Mouse (Mus musculus) C2C12 (cell line): ENCODE data around the gene Pex13. TPM values are rescaled to one million over a fixed set of nuclear protein-coding genes. Genes with fewer than 3 reads are reported as not detected.
"Not testable (repeated sequence)": the region's sequence is repeated elsewhere in the genome, so short reads cannot be mapped to it uniquely, and the experiment has no call there.

Source experiments
- H3K27me3 ChIP-seq: one replicate; pipeline ENCODE4 v1.6.1; 2011; ENCODE audit not compliant: control insufficient read depth, insufficient read depth, insufficient read length
- H3K36me3 ChIP-seq: one replicate; pipeline ENCODE4 v1.6.1; 2011; ENCODE audit not compliant: control insufficient read depth, insufficient read depth
- H3K4me3 ChIP-seq: one replicate; pipeline ENCODE4 v1.5.1; 2011; ENCODE audit warnings: mild to moderate bottlenecking, control low read depth; ENCODE audit not compliant: poor library complexity, insufficient read depth, severe bottlenecking
- H3K79me2 ChIP-seq: one replicate; pipeline ENCODE4 v1.6.1; 2011; ENCODE audit not compliant: control insufficient read depth, insufficient read depth
- H3K79me3 ChIP-seq: one replicate; pipeline ENCODE4 v1.6.1; 2011; ENCODE audit warnings: low read depth, control low read depth
- H3ac ChIP-seq: one replicate; pipeline ENCODE3; 2011; ENCODE audit warnings: low read depth; ENCODE audit not compliant: control insufficient read depth, insufficient read length
- CEBPB ChIP-seq: IDR thresholded peaks from one replicate; pipeline ENCODE4 v1.6.1; 2011; ENCODE audit warnings: low read depth, mild to moderate bottlenecking, control low read depth, moderate library complexity
- CTCF ChIP-seq: IDR thresholded peaks from one replicate; pipeline ENCODE4 v1.5.1; 2011; ENCODE audit not compliant: control insufficient read depth, insufficient read depth, insufficient read length
- FOSL1 ChIP-seq: IDR thresholded peaks from one replicate; pipeline ENCODE4 v1.8.0; 2011; ENCODE audit warnings: mild to moderate bottlenecking, low read length; ENCODE audit not compliant: poor library complexity, insufficient read depth, severe bottlenecking
- MAX ChIP-seq: IDR thresholded peaks from one replicate; pipeline ENCODE4 v1.6.1; 2011; ENCODE audit warnings: mild to moderate bottlenecking, control low read depth
- MYOD1 ChIP-seq: IDR thresholded peaks from one replicate; pipeline ENCODE4 v1.6.1; 2011; ENCODE audit warnings: low read depth; ENCODE audit not compliant: control insufficient read depth, insufficient read length
- MYOG ChIP-seq: IDR thresholded peaks from one replicate; pipeline ENCODE4 v1.6.1; 2011; ENCODE audit not compliant: control insufficient read depth, insufficient read length; ENCODE audit errors: extremely low read depth
- USF1 ChIP-seq: IDR thresholded peaks from one replicate; pipeline ENCODE4 v1.6.1; 2011; ENCODE audit warnings: low read depth, mild to moderate bottlenecking, control low read depth, moderate library complexity
- polyA plus RNA-seq: library from polyadenylated mRNA; unstranded; fragments of >200 nt; fragmentation: generic; extraction: Trizol; gene quantifications from one replicate; pipeline ENCODE4 v1.2.1, GENCODE M21; 2012; ENCODE audit warnings: missing spikeins

The Pex13 gene
- polyA plus RNA-seq, 1 experiment, result 5.6 TPM

DNA sequence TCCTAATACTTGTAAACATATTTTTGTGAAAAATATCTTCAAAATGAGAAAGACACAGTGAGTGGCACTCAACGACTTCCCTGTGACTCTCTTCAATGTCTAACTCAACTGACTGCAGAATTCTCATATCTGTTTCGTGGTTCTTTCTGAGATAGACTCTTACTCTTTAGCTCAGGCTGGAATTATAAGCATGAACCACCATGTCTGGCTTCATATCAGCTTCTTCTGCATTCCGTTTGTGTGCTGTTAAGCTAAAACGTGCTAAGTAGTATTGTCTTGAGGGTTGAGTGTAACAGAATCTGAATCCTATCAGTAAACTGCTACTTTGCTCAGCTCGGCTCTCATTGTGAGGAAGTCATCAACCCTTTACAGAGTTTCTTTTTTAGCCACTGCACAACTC is 46.8 kb downstream of the Pex13 start:
- TF ChIP-seq MYOD1 (no peak), MYOG (no peak), CTCF (no peak), CEBPB (no peak), USF1 (no peak), MAX (no peak), FOSL1 (no peak)

GRCm38 (mm10) chr11:23614546-23614945 is 51.2 kb downstream of the Pex13 start:
- Histone ChIP-seq H3K4me3 (no peak overlapping the region), H3ac (no peak overlapping the region), H3K79me2 (no peaks in the 10 kb centered on the region), H3K27me3 (no peaks in the 10 kb centered on the region), H3K36me3 (peaks cover 55% of the 10 kb centered on the region), H3K79me3 (no peaks in the 10 kb centered on the region)
- no peak for TF ChIP-seq CEBPB
- TF ChIP-seq MYOG, result no peak
- no peak for TF ChIP-seq FOSL1
- TF ChIP-seq MYOD1, result no peak

More for the DNA sequence above, 46.8 kb downstream of the Pex13 start:
- H3K79me3 ChIP-seq, result no peaks in the 10 kb centered on the region
- H3ac ChIP-seq, result no peak overlapping the region
- no peak overlapping the region for H3K4me3 ChIP-seq
- H3K27me3 ChIP-seq, result no peaks in the 10 kb centered on the region
- H3K36me3 ChIP-seq, result peaks cover 48% of the 10 kb centered on the region
- H3K79me2 ChIP-seq, result no peaks in the 10 kb centered on the region

- not testable (repeated sequence) for H3K79me3 ChIP-seq, H3ac ChIP-seq, H3K27me3 ChIP-seq, H3K4me3 ChIP-seq, H3K79me2 ChIP-seq
- H3K36me3 ChIP-seq, result peaks cover 43% of the 10 kb centered on the region
Observed at GRCm38 (mm10) chr11:23607291-23607690, 58.5 kb downstream of the Pex13 start.

Other genes with a start within 250 kb of the Pex13 start
- gene Ahsa2, start 167.9 kb downstream of the Pex13 start, polyA plus RNA-seq, result 52.8 TPM
- 1.9 TPM for gene 1700093K21Rik, start 144.8 kb downstream of the Pex13 start, polyA plus RNA-seq
- 3.0 TPM for gene 0610010F05Rik, start 32.3 kb downstream of the Pex13 start, polyA plus RNA-seq
- gene Pus10, start 285 bp downstream of the Pex13 start, polyA plus RNA-seq, result 6.9 TPM
- 0.73 TPM for gene Rel, start 105.0 kb upstream of the Pex13 start, polyA plus RNA-seq
- gene Papolg, start 229.3 kb upstream of the Pex13 start, polyA plus RNA-seq, result 2.7 TPM